Mouse (Mus musculus) adrenal gland, adult (tissue): ENCODE results near the gene Tmem9b.

Experiments used
- DNase-seq, 2 experiments: peaks; one replicate each; pipeline ENCODE4 v3.0.0; 2022 to 2023; ENCODE audit warnings: low spot score in 1 of 2; ENCODE audit not compliant: inconsistent age in 2 of 2

Tmem9b gene

GRCm38 (mm10) chr7:109741060-109741459 lies 11.6 kb downstream of the Tmem9b start:
- DNase-seq = no peak

- no peak for DNase-seq
These were observed 12.8 kb downstream of the Tmem9b start for GRCm38 (mm10) chr7:109739822-109740370.

GRCm38 (mm10) chr7:109734806-109735205 lies 17.9 kb downstream of the Tmem9b start:
- peak; percentile 34 to 76 for DNase-seq

- no peak for DNase-seq
These were observed 21.0 kb downstream of the Tmem9b start, which contains the start of gene Ascl3 for GRCm38 (mm10) chr7:109731626-109732025. Gene Ascl3, minus strand, starts transcription at chr7:109731726.

GRCm38 (mm10) chr7:109723697-109724096 lies 29.0 kb downstream of the Tmem9b start, which contains the start of gene BC051019:
Gene BC051019, minus strand, starts transcription at chr7:109723850.
- DNase-seq = no peak

GRCm38 (mm10) chr7:109723114-109723513 lies 29.6 kb downstream of the Tmem9b start:
- DNase-seq = no peak

GRCm38 (mm10) chr7:109722618-109723017 lies 30.1 kb downstream of the Tmem9b start:
- no peak for DNase-seq

GRCm38 (mm10) chr7:109719286-109719685 lies 33.4 kb downstream of the Tmem9b start:
- DNase-seq = peak in 1 of 2 experiments; percentile 77

GRCm38 (mm10) chr7:109713434-109713982 lies 39.2 kb downstream of the Tmem9b start:
- no peak for DNase-seq

- no peak for DNase-seq
These were observed 40.5 kb downstream of the Tmem9b start for GRCm38 (mm10) chr7:109712198-109712597.

- DNase-seq = peak in 1 of 2 experiments; percentile 56
These were observed 42.6 kb downstream of the Tmem9b start for GRCm38 (mm10) chr7:109710069-109710468.

GRCm38 (mm10) chr7:109708961-109709382 lies 43.7 kb downstream of the Tmem9b start:
- DNase-seq = peak; percentile 50 to 64

- peak; percentile 48 to 83 for DNase-seq
These were observed 45.5 kb downstream of the Tmem9b start for GRCm38 (mm10) chr7:109707023-109707785.

- DNase-seq = no peak
These were observed 48.2 kb downstream of the Tmem9b start for GRCm38 (mm10) chr7:109704461-109704860.

GRCm38 (mm10) chr7:109704016-109704377 lies 48.7 kb downstream of the Tmem9b start:
- DNase-seq = no peak

GRCm38 (mm10) chr7:109703190-109704015 lies 49.3 kb downstream of the Tmem9b start, which contains the start of the genes St5 and Akip1:
Gene St5, minus strand, starts transcription at chr7:109703605.
Gene Akip1, plus strand, starts transcription at chr7:109703690.
- DNase-seq = peak; percentile 97 to 99

- DNase-seq = no peak
These were observed 50.0 kb downstream of the Tmem9b start for GRCm38 (mm10) chr7:109702721-109703120.

- DNase-seq = peak in 1 of 2 experiments; percentile 23
These were observed 52.5 kb downstream of the Tmem9b start for GRCm38 (mm10) chr7:109700213-109700612.

GRCm38 (mm10) chr7:109695339-109695726 lies 57.3 kb downstream of the Tmem9b start:
- DNase-seq = no peak

GRCm38 (mm10) chr7:109694576-109695338 lies 57.9 kb downstream of the Tmem9b start:
- DNase-seq = no peak
